Mouse (Mus musculus) olfactory bulb, adult 2 months (tissue): ENCODE measurements around the gene Ciita.

ENCODE experiments used
- CTCF ChIP-seq: fragments of 200-500 bp; IDR thresholded peaks from 2 replicates; pipeline ENCODE4 v1.5.1; 2012; ENCODE audit warnings: low read depth, mild to moderate bottlenecking, low read length, moderate library complexity; ENCODE audit not compliant: insufficient read depth
- POLR2A ChIP-seq: fragments of 200-500 bp; IDR thresholded peaks from 2 replicates; pipeline ENCODE4 v1.6.1; 2012; ENCODE audit warnings: mild to moderate bottlenecking, low read depth, low read length, moderate library complexity; ENCODE audit not compliant: insufficient read depth

GRCm38 (mm10) chr16:10501865-10502264 lies 22.0 kb downstream of the Ciita start:
- TF ChIP-seq CTCF, result no peak
- TF ChIP-seq POLR2A, result no peak
